Mouse (Mus musculus) small intestine, adult 2 months (tissue): Measurements from ENCODE around the gene Samd4b.

Experiments
- CTCF ChIP-seq: fragments of 200-500 bp; IDR thresholded peaks from 2 replicates; pipeline ENCODE4 v1.5.1; 2012; ENCODE audit warnings: low read depth, mild to moderate bottlenecking, control low read depth, inconsistent platforms, low read length, moderate library complexity, mixed read lengths; ENCODE audit not compliant: insufficient replicate concordance, insufficient read length; ENCODE audit errors: extremely low read depth
- POLR2A ChIP-seq: fragments of 200-500 bp; IDR thresholded peaks from 2 replicates; pipeline ENCODE4 v1.6.1; 2012; ENCODE audit warnings: low read depth, mild to moderate bottlenecking, control low read depth, inconsistent platforms, low read length, moderate library complexity

- TF ChIP-seq POLR2A (no peak), CTCF (no peak)
Observed at GRCm38 (mm10) chr7:28401030-28401429, 196.9 kb downstream of the Samd4b start.
